Mouse (Mus musculus) heart, embryonic 15.5 days (tissue): Measurements from ENCODE around the gene Sf1. TPM values are rescaled to one million over a fixed set of nuclear protein-coding genes. Genes with fewer than 3 reads are reported as not detected.
A peak's percentile ranks its signal among the peaks of the same experiment; 100 is the strongest.

Source experiments
- ATAC-seq: fragments of 200-750 bp; cut with Nextera tagmentation; replicated peaks from 2 replicates; pipeline ENCODE4 v1.8.0; 2017; ENCODE audit warnings: low read depth, moderate TSS enrichment; ENCODE audit not compliant: insufficient number of reproducible peaks, insufficient read depth, low FRiP score
- H3K27ac ChIP-seq: fragments of 300-500 bp; sonication (generic); 2 replicates; pipeline ENCODE4 v1.5.1; 2015; ENCODE audit warnings: mild to moderate bottlenecking, inconsistent platforms
- H3K27me3 ChIP-seq: fragments of 300-500 bp; sonication (generic); 2 replicates; pipeline ENCODE4 v1.6.1; 2015; ENCODE audit warnings: inconsistent platforms
- H3K36me3 ChIP-seq: fragments of 300-500 bp; sonication (generic); 2 replicates; pipeline ENCODE4 v1.6.1; 2015; ENCODE audit warnings: mild to moderate bottlenecking, inconsistent platforms
- H3K4me1 ChIP-seq: fragments of 300-500 bp; sonication (generic); replicated peaks from 2 replicates; pipeline ENCODE4 v1.6.1; 2015; ENCODE audit warnings: inconsistent platforms
- H3K4me2 ChIP-seq: fragments of 300-500 bp; sonication (generic); 2 replicates; pipeline ENCODE4 v1.6.1; 2015; ENCODE audit warnings: inconsistent platforms, mild to moderate bottlenecking, moderate library complexity
- H3K4me3 ChIP-seq: fragments of 300-500 bp; sonication (generic); 2 replicates; pipeline ENCODE4 v1.5.1; 2015; ENCODE audit warnings: mild to moderate bottlenecking, inconsistent platforms
- H3K9ac ChIP-seq: fragments of 300-500 bp; sonication (generic); 2 replicates; pipeline ENCODE4 v1.6.1; 2015; ENCODE audit warnings: mild to moderate bottlenecking, inconsistent platforms
- H3K9me3 ChIP-seq: fragments of 300-500 bp; sonication (generic); replicated peaks from 2 replicates; pipeline ENCODE4 v1.6.1; 2016; ENCODE audit warnings: inconsistent platforms
- whole genome bisulfite sequencing: fragments of 180-500 bp; shearing (Covaris S2); methylation state at CpG from one replicate; pipeline ENCODE4 v1.1.7; 2015; ENCODE audit warnings: mixed read lengths; 5-methylcytosine and 5-hydroxymethylcytosine counted together
- polyA plus RNA-seq: library from polyadenylated mRNA; unstranded; fragments of >200 nt; fragmentation: Nextera tagmentation; extraction: Ambion mirVana; gene quantifications from 2 replicates; pipeline ENCODE4 v1.2.1, GENCODE M21; 2015

Gene Sf1
- polyA plus RNA-seq, 1 experiment from 2014 or later = 79.0 TPM

DNA sequence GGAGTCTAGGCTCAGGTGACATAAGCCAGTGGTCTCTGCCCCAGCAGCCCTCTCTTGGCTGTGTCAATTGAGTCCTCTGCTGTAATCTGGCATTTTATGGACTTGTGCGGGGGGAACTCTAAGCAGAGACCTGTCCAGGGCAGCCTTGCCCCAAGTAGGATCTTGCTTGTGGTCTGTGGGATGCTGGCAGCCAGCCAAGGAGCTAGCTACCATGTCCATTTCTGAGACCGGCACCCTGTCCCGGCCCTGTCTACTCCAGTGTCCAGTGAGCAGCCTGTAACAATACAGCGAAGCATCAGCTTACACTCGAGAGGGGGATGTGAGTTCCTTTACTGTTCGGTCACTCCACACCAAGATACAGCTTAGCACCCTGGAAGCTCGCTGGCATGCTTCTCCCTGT, 9.5 kb upstream of the Sf1 start:
- Histone ChIP-seq H3K27ac (no peak overlapping the region), H3K27me3 (no peaks in the 10 kb centered on the region), H3K4me1 (peaks cover 16% of the 10 kb centered on the region; the same call in 1 of the 2 replicates), H3K36me3 (0 out of 2 replicates have a peak, but pooled peaks cover 4% of the 10 kb centered on the region), H3K4me3 (no peak overlapping the region), H3K9me3 (no peaks in the 10 kb centered on the region), H3K9ac (no peak overlapping the region), H3K4me2 (no peak overlapping the region)
- 59% methylated on average over 7 of the region's 7 CpGs for WGBS
- no peak for ATAC-seq

DNA sequence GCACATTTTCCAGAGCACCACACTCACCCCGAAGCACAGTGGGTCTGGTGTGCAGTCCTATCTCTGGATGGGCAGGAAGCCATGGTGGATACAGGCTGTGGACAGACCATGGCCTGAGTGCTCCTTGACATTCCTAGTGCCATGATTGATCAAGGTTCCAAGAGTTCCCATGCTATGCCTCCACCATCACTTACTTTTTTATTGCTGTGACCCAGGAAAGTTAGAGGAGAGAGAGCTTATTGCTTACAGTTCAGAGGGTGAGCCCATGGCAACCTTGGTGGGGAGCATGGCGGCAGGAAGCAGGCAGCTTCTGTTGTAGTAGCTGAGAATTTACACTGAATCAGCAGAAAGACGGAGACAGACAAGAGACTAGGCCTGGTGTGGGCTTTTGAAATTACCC, 2.2 kb upstream of the Sf1 start:
- H3K27ac ChIP-seq = no peak overlapping the region
- no peak overlapping the region for H3K4me3 ChIP-seq
- peaks cover 16% of the 10 kb centered on the region for H3K4me1 ChIP-seq
- 89% methylated on average over 3 of the region's 3 CpGs for WGBS
- H3K9ac ChIP-seq = no peak overlapping the region
- H3K27me3 ChIP-seq = no peaks in the 10 kb centered on the region
- H3K4me2 ChIP-seq = no peak overlapping the region
- no peaks in the 10 kb centered on the region for H3K9me3 ChIP-seq
- ATAC-seq = no peak
- H3K36me3 ChIP-seq = peaks cover 12% of the 10 kb centered on the region

DNA sequence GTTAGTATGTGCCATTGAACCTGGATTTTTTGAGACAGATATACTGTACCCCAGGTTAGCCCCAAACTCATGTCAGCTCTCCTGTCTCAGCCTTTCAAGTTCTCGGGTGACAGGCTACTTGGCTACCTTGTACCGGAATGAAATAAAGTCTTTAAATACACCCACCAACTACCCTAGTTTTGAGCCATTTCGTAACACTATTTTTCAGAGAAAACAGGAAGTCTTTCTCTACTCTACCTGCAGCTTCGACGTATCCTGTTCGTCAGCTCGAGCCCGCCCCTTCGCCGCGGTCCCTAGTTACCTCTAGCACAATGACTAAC, 439 bp upstream of the Sf1 start:
- peak overlapping the region; percentile 99 for H3K27ac ChIP-seq
- H3K9me3 ChIP-seq = no peaks in the 10 kb centered on the region
- H3K4me1 ChIP-seq = peaks cover 27% of the 10 kb centered on the region
- H3K9ac ChIP-seq = peak overlapping the region; percentile 41
- peak overlapping the region; percentile 99 for H3K4me3 ChIP-seq
- no peak for ATAC-seq
- 2% methylated on average over 11 of the region's 11 CpGs for WGBS
- peaks cover 29% of the 10 kb centered on the region for H3K36me3 ChIP-seq
- no peaks in the 10 kb centered on the region for H3K27me3 ChIP-seq
- peak overlapping the region; percentile 61 for H3K4me2 ChIP-seq

DNA sequence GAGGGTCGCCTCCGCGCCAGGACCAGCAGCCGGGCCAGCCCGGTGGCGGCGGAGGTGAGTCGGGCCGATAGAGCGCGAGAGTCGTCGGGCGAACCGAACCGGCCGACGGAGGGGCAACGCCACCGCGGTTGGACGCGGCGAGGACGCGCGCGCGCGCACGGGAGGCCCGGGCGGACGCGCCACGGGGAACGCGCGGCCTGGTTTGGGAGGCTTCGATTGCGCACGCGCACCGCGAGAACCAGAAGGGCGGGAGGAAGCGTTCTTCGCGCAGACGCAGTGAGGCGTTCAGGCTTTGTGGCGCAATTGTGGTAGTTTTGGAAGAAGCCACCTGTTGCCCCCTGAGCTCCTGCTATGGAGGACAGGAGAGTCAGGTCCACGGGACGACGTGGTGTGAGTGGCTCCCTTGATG, 831 bp downstream of the Sf1 start:
- Histone ChIP-seq H3K9ac (peak overlapping the region; percentile 99), H3K27ac (peak overlapping the region; percentile 99), H3K27me3 (no peaks in the 10 kb centered on the region), H3K36me3 (peaks cover 40% of the 10 kb centered on the region), H3K4me3 (peak overlapping the region; percentile 99), H3K4me1 (peaks cover 27% of the 10 kb centered on the region), H3K4me2 (peak overlapping the region; percentile 89), H3K9me3 (no peaks in the 10 kb centered on the region)
- ATAC-seq = no peak
- WGBS = under 1% methylated on average over 54 of the region's 55 CpGs

DNA sequence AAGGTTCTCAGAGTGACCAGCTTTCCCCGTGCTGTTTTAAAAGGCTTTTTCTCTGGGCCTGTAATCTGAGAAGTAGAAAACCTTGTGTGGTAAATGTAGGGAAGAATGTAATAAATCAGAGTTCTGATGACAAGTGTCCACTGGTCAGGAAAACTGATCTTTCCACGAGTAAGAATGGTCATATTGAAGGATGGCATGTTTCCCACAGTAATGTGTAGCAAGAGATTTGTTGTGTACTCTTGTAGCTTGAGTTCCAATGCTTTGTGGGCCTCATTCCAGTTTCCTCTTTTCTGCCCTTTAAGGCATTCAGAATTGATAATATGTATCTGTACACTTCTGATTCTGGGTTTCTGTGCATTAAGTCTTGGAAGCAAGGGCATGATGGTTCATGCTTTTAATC, 1.4 kb downstream of the Sf1 start:
- Histone ChIP-seq H3K4me3 (peak overlapping the region; percentile 99), H3K27me3 (no peaks in the 10 kb centered on the region), H3K36me3 (peaks cover 46% of the 10 kb centered on the region), H3K27ac (peak overlapping the region; percentile 99), H3K4me1 (peaks cover 27% of the 10 kb centered on the region), H3K9ac (peak overlapping the region; percentile 99), H3K9me3 (no peaks in the 10 kb centered on the region), H3K4me2 (peak overlapping the region; percentile 89)
- 0% methylated on average over 2 of the region's 2 CpGs for WGBS
- ATAC-seq = no peak

DNA sequence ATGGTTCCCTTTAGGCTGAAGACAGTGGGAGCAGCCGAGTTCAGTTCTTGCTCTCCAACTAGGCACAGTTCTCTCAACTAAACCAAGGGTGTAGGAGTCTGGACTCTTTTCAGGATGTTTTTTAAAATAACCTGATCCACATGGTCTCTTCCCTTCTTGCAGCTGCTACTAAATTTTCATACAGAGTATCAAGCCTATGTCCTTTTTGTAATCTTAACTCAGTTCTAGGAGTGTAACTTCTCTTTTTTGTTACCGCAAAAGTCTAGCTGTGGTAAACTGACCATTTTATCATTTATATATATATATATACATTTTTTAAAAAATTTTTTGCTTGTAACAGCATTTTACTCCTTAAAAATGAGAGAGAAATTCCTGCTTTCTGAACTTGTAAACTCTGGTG, 6.7 kb downstream of the Sf1 start:
- Histone ChIP-seq H3K4me1 (peaks cover 28% of the 10 kb centered on the region), H3K9me3 (no peaks in the 10 kb centered on the region), H3K27ac (no peak overlapping the region), H3K4me3 (no peak overlapping the region), H3K9ac (no peak overlapping the region), H3K27me3 (no peaks in the 10 kb centered on the region), H3K4me2 (no peak overlapping the region), H3K36me3 (peaks cover 96% of the 10 kb centered on the region)
- ATAC-seq = no peak
- 84% methylated on average over 2 of the region's 2 CpGs for WGBS

DNA sequence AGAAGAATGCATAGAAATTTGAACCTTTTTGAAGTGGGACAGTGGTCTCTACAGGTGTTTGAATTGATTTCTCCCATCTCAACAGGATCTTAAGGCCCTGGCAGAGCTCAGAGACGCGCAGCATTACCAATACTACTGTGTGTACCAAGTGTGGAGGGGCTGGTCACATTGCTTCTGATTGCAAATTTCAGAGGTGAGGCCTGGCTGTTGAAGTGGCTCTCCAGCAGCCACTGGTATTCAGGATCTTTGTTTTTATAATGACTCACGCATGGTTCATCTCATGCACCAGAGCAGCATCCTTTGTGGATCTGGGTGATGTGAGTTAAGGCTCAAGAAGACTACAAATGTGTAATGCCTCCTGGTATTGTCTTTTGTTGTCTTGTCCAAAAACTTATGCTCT, 8.9 kb downstream of the Sf1 start:
- Histone ChIP-seq H3K27me3 (no peaks in the 10 kb centered on the region), H3K4me1 (peaks cover 27% of the 10 kb centered on the region), H3K9me3 (no peaks in the 10 kb centered on the region), H3K27ac (no peak overlapping the region), H3K4me2 (no peak overlapping the region), H3K4me3 (no peak overlapping the region), H3K36me3 (peaks cover 98% of the 10 kb centered on the region), H3K9ac (no peak overlapping the region)
- 90% methylated on average over 3 of the region's 3 CpGs for WGBS
- no peak for ATAC-seq

DNA sequence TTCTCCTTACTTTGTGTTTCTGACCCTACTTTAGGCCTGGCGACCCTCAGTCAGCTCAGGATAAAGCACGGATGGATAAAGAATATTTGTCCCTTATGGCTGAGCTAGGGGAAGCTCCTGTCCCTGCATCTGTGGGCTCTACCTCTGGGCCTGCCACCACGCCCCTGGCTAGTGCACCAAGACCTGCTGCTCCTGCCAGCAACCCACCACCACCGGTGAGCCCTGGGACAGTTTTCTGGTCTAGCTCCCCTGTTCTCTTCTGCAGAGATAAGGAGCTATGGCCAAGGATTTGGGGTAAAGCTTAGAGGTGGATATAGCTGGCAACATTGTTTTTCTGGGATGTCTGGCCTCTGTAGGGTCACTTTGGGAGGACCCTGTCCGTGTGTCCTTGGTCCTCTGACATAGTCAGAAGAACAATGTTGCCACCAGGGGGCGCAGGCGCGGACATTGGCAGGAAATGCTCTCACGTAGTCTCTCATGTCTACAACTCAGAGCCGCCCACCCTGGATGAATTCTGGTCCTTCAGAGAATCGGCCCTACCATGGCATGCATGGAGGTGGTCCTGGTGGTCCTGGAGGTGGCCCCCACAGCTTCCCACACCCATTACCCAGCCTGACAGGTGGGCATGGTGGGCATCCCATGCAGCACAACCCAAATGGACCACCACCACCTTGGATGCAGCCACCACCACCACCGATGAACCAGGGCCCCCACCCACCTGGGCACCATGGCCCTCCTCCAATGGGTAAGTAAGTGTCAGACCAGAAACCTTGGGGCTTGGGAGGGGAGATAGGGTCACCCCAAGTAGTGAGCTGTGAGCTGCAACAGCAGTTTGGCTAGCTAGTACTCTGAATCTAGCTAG, 10.3 kb downstream of the Sf1 start:
- H3K4me2 ChIP-seq = no peak overlapping the region
- no peaks in the 10 kb centered on the region for H3K27me3 ChIP-seq
- peaks cover 32% of the 10 kb centered on the region for H3K4me1 ChIP-seq
- ATAC-seq = 0 out of 2 replicates have a peak, but pooled peaks have one; percentile 20
- no peak overlapping the region for H3K4me3 ChIP-seq
- WGBS = 60% methylated on average over 12 of the region's 12 CpGs
- peak overlapping the region; percentile 31 for H3K27ac ChIP-seq
- H3K9me3 ChIP-seq = no peaks in the 10 kb centered on the region
- peaks cover 98% of the 10 kb centered on the region for H3K36me3 ChIP-seq
- H3K9ac ChIP-seq = no peak overlapping the region

DNA sequence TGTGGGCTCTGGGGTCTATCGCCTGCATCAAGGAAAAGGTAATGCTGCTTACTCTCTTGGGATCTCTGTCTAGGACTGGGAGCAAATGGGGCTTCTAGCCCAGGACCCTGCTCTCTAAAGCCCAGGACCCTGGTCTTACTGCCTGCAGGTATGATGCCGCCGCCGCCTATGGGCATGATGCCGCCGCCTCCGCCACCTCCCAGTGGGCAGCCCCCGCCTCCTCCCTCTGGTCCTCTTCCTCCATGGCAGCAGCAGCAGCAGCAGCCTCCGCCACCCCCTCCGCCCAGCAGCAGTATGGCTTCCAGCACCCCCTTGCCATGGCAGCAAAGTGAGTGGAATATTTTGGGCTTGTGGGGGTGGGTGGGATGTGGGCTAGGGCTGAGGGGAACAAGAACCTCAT, 11.1 kb downstream of the Sf1 start:
- Histone ChIP-seq H3K9me3 (no peaks in the 10 kb centered on the region), H3K36me3 (peaks cover 96% of the 10 kb centered on the region), H3K9ac (no peak overlapping the region), H3K27ac (no peak overlapping the region), H3K27me3 (no peaks in the 10 kb centered on the region), H3K4me1 (peaks cover 32% of the 10 kb centered on the region), H3K4me3 (no peak overlapping the region), H3K4me2 (no peak overlapping the region)
- 94% methylated on average over 10 of the region's 10 CpGs for WGBS
- ATAC-seq = no peak

DNA sequence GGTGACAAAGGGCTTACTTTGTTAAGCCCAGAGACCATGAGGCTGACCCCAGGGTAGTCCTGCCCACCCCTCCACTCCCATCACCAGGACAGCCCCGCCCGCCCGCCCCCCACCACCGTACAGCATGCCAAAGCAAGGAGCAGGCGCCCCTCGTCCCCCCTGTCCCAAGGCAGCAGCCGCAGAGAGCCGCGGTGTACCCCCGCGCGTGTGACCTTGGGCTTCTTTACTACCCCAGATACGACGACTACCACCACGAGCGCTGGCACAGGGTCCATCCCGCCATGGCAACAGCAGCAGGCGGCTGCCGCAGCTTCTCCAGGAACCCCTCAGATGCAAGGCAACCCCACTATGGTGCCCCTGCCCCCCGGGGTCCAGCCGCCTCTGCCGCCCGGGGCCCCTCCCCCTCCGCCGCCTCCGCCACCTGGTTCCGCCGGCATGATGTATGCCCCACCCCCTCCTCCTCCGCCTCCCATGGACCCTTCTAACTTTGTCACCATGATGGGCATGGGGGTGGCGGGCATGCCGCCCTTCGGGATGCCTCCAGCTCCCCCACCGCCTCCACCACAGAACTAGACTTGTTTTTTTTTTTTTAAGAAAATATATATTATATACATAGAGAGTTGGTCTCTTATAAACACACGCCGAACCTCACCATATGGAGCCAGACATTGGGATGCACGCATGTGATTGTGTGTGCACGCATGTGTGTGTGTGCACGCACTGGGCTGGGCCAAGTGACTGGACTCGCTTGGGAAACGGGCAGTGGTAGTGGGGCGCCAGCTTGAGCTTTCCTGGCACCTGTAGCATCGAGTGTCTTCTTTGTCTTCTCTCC, 12.1 kb downstream of the Sf1 start:
- Histone ChIP-seq H3K4me1 (peaks cover 32% of the 10 kb centered on the region), H3K27me3 (no peaks in the 10 kb centered on the region), H3K9me3 (no peaks in the 10 kb centered on the region), H3K36me3 (peaks cover 88% of the 10 kb centered on the region), H3K9ac (no peak overlapping the region), H3K4me3 (no peak overlapping the region), H3K4me2 (no peak overlapping the region), H3K27ac (no peak overlapping the region)
- no peak for ATAC-seq
- WGBS = 90% methylated on average over 40 of the region's 42 CpGs

DNA sequence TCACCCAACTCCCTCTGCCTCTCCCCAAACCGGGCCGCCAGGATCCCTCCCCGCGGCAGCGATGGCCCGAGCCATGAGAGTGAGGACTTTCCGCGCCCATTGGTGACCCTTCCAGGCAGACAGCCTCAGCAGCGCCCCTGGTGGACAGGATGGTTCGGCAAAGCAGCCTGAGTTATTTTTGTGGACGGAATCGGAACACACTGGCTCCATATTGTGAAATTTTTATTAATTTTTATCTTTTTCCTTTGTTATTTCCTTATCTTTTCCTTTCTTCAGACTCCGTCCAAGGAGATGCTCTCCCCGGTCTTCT, 12.7 kb downstream of the Sf1 start:
- H3K4me1 ChIP-seq = peaks cover 32% of the 10 kb centered on the region
- 75% methylated on average over 14 of the region's 14 CpGs for WGBS
- peaks cover 83% of the 10 kb centered on the region for H3K36me3 ChIP-seq
- H3K9ac ChIP-seq = no peak overlapping the region
- no peak overlapping the region for H3K4me2 ChIP-seq
- no peaks in the 10 kb centered on the region for H3K27me3 ChIP-seq
- H3K4me3 ChIP-seq = no peak overlapping the region
- no peaks in the 10 kb centered on the region for H3K9me3 ChIP-seq
- no peak for ATAC-seq
- H3K27ac ChIP-seq = no peak overlapping the region
